Mouse (Mus musculus): Measurements from ENCODE around the gene Aptx.
A peak's percentile ranks its signal among the peaks of the same experiment; 100 is the strongest.

Gene Aptx

GRCm38 (mm10) chr4:40702797-40703709 lies at the start of gene Aptx:
Gene Aptx (minus strand): TSS chr4:40703194.
- peak; percentile 97 for DNase-seq

- no peak for DNase-seq
These were observed 32.4 kb upstream of the Aptx start for GRCm38 (mm10) chr4:40735351-40735750.

GRCm38 (mm10) chr4:40731262-40731661 lies 28.3 kb upstream of the Aptx start:
- no peak for DNase-seq

- DNase-seq: peak in 1 of 2 experiments; percentile 12
These were observed 24.3 kb upstream of the Aptx start for GRCm38 (mm10) chr4:40727247-40727646.

GRCm38 (mm10) chr4:40725554-40725953 lies 22.6 kb upstream of the Aptx start:
- no peak for DNase-seq

- DNase-seq: no peak
These were observed 22.1 kb upstream of the Aptx start for GRCm38 (mm10) chr4:40725141-40725540.

- peak; percentile 73 for DNase-seq
These were observed 19.9 kb upstream of the Aptx start for GRCm38 (mm10) chr4:40722687-40723460.

- DNase-seq: peak; percentile 99
These were observed 19.1 kb upstream of the Aptx start, which contains the start of gene Dnaja1 for GRCm38 (mm10) chr4:40722011-40722666. Gene Dnaja1 (plus strand): TSS chr4:40722150.

GRCm38 (mm10) chr4:40720910-40721309 lies 17.9 kb upstream of the Aptx start:
- no peak for DNase-seq

- no peak for DNase-seq
These were observed 14.1 kb upstream of the Aptx start for GRCm38 (mm10) chr4:40717141-40717540.

- DNase-seq: no peak
These were observed 799 bp upstream of the Aptx start for GRCm38 (mm10) chr4:40703710-40704275.

GRCm38 (mm10) chr4:40701796-40702195 lies 1.2 kb downstream of the Aptx start:
- no peak for DNase-seq

GRCm38 (mm10) chr4:40700216-40700615 lies 2.8 kb downstream of the Aptx start:
- no peak for DNase-seq

- no peak for DNase-seq
These were observed 5.9 kb downstream of the Aptx start for GRCm38 (mm10) chr4:40697059-40697458.

GRCm38 (mm10) chr4:40691100-40691499 lies 11.9 kb downstream of the Aptx start:
- DNase-seq: no peak

- no peak for DNase-seq
These were observed 19.7 kb downstream of the Aptx start for GRCm38 (mm10) chr4:40683306-40683705.

GRCm38 (mm10) chr4:40682359-40682758 lies 20.6 kb downstream of the Aptx start:
- DNase-seq: no peak

- peak; percentile 55 to 59 for DNase-seq
These were observed 21.1 kb downstream of the Aptx start for GRCm38 (mm10) chr4:40681908-40682307.

GRCm38 (mm10) chr4:40680250-40680860 lies 22.6 kb downstream of the Aptx start:
- DNase-seq: peak; percentile 57 to 66

- no peak for DNase-seq
These were observed 25.9 kb downstream of the Aptx start for GRCm38 (mm10) chr4:40677132-40677531.

GRCm38 (mm10) chr4:40676338-40676737 lies 26.7 kb downstream of the Aptx start:
- DNase-seq: no peak

GRCm38 (mm10) chr4:40673526-40673925 lies 29.5 kb downstream of the Aptx start:
- no peak for DNase-seq
